Mouse (Mus musculus): ENCODE results near the gene Cmklr1.

- TF ChIP-seq EP300 (IDR thresholded peaks at IDR 0.05; ENCODE audit: low read depth) (no peak), CTCF (IDR thresholded peaks at IDR 0.05; ENCODE audit: low read depth) (no peak)
These were observed 19.9 kb upstream of the Cmklr1 start for GRCm38 (mm10) chr5:113670110-113670509.

Measured in heart, postnatal 0 days (tissue).